Mouse (Mus musculus) small intestine, adult 2 months (tissue): ENCODE results near the gene Fam189a1.

Source experiments
- CTCF ChIP-seq: fragments of 200-500 bp; IDR thresholded peaks from 2 replicates; pipeline ENCODE4 v1.5.1; 2012; ENCODE audit warnings: low read depth, mild to moderate bottlenecking, control low read depth, inconsistent platforms, low read length, moderate library complexity, mixed read lengths; ENCODE audit not compliant: insufficient replicate concordance, insufficient read length; ENCODE audit errors: extremely low read depth
- POLR2A ChIP-seq: fragments of 200-500 bp; IDR thresholded peaks from 2 replicates; pipeline ENCODE4 v1.6.1; 2012; ENCODE audit warnings: low read depth, mild to moderate bottlenecking, control low read depth, inconsistent platforms, low read length, moderate library complexity

GRCm38 (mm10) chr7:64725967-64726695, 430.2 kb downstream of the Fam189a1 start:
- TF ChIP-seq CTCF (no peak), POLR2A (no peak)
